Mouse (Mus musculus): Measurements from ENCODE around the gene Gm13694. TPM values are rescaled to one million over a fixed set of nuclear protein-coding genes. Genes with fewer than 3 reads are reported as not detected.

Gm13694 gene
- polyA plus RNA-seq, 1 experiment from 2014 or later: not detected

Other genes starting within 250 kb of the Gm13694 start
- gene Fam171b, start 166.3 kb upstream of the Gm13694 start, polyA plus RNA-seq (2016; fragmentation: Nextera tagmentation; extraction: Ambion mirVana): 72.6 and 84.1 TPM in 2 replicates
- not detected in 2 replicates for gene Zswim2, start 37.7 kb upstream of the Gm13694 start, polyA plus RNA-seq (2016; fragmentation: Nextera tagmentation; extraction: Ambion mirVana)
- gene Gm13698, start 23.2 kb upstream of the Gm13694 start, polyA plus RNA-seq (2016; fragmentation: Nextera tagmentation; extraction: Ambion mirVana): not detected in 2 replicates
- not detected in 2 replicates for gene Gm13693, start 17.4 kb upstream of the Gm13694 start, polyA plus RNA-seq (2016; fragmentation: Nextera tagmentation; extraction: Ambion mirVana)
- not detected in 2 replicates for gene Gm13695, start 11.6 kb upstream of the Gm13694 start, polyA plus RNA-seq (2016; fragmentation: Nextera tagmentation; extraction: Ambion mirVana)
- gene Gm13696, start 5.8 kb upstream of the Gm13694 start, polyA plus RNA-seq (2016; fragmentation: Nextera tagmentation; extraction: Ambion mirVana): not detected in 2 replicates
- gene Gm13697, start 5.8 kb downstream of the Gm13694 start, polyA plus RNA-seq (2016; fragmentation: Nextera tagmentation; extraction: Ambion mirVana): not detected in 2 replicates
- not detected in 2 replicates for gene Gm13691, start 11.6 kb downstream of the Gm13694 start, polyA plus RNA-seq (2016; fragmentation: Nextera tagmentation; extraction: Ambion mirVana)

Data from neural tube, embryonic 12.5 days (tissue).